Mouse (Mus musculus) bone marrow macrophage, adult 2 months (primary cell): ENCODE data around the gene Lamb1. TPM values are rescaled to one million over a fixed set of nuclear protein-coding genes. Genes with fewer than 3 reads are reported as not detected.

Experiments
- H3K27ac ChIP-seq: 2 replicates; pipeline ENCODE4 v1.5.1; 2012; ENCODE audit warnings: low read depth, low read length; ENCODE audit not compliant: insufficient read depth
- H3K4me1 ChIP-seq: 2 replicates; pipeline ENCODE4 v1.6.1; 2012; ENCODE audit warnings: low read length; ENCODE audit not compliant: control insufficient read depth, insufficient read depth
- H3K4me3 ChIP-seq: 2 replicates; pipeline ENCODE4 v1.5.1; 2012; ENCODE audit warnings: mild to moderate bottlenecking, low read length, moderate library complexity; ENCODE audit not compliant: insufficient read depth
- CTCF ChIP-seq: IDR thresholded peaks from 2 replicates; pipeline ENCODE4 v1.5.1; 2012; ENCODE audit warnings: low read depth, mild to moderate bottlenecking, low read length, moderate library complexity
- POLR2A ChIP-seq: IDR thresholded peaks from 2 replicates; pipeline ENCODE4 v1.6.1; 2012; ENCODE audit warnings: mild to moderate bottlenecking, low read depth, low read length, borderline replicate concordance
- polyA plus RNA-seq: library from polyadenylated mRNA; stranded (reverse); fragments of >200 nt; gene quantifications from 2 replicates; pipeline ENCODE4 v1.2.4, GENCODE M21; 2012; ENCODE audit not compliant: missing spikeins, insufficient read depth, insufficient read length

The Lamb1 gene
- polyA plus RNA-seq, 1 experiment: 1.1 TPM

DNA sequence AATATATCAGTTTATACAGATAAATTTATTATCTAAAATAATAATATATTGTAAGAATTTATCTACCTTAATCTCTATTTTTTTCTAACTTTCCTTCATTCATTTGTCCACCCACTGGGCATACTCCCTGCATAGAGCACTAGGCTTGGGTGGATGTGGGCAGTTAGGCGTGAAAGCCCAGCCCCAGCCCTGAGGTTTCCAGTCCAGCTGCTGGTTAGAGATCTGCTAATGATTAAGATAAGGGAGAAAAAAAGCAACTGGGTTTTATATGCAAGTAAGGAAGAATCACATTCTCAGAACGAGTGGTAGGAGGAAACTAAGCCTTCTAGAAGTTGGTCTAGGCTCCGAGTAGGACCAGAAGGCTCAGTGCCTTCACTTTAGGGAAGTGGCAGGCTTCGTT, 31.1 kb downstream of the Lamb1 start:
- no peak overlapping the region for H3K4me3 ChIP-seq
- no peaks in the 10 kb centered on the region for H3K4me1 ChIP-seq
- H3K27ac ChIP-seq: no peak overlapping the region
- TF ChIP-seq POLR2A: no peak
- no peak for TF ChIP-seq CTCF

GRCm38 (mm10) chr12:31298122-31298521, 33.1 kb downstream of the Lamb1 start:
- Histone ChIP-seq H3K4me3 (no peak overlapping the region), H3K27ac (no peak overlapping the region), H3K4me1 (no peaks in the 10 kb centered on the region)
- TF ChIP-seq CTCF (no peak), POLR2A (no peak)

DNA sequence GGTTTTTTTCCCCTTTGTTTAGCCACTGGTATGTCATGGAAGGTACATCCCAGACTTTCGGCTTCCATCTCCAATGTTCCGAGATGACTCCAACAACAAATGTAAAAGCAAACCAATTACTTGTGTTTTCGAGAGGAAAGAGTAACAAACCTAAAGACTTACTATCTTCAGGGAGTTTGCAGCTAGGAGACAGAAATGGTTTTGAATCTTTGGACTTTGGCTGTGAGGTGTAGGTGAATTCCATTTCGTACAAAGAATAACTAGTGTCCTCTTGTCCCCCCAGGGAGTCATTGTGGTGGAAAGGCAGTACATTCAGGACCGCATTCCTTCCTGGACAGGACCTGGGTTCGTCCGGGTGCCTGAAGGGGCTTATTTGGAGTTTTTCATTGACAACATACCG, 33.5 kb downstream of the Lamb1 start:
- Histone ChIP-seq H3K4me1 (no peaks in the 10 kb centered on the region), H3K4me3 (no peak overlapping the region), H3K27ac (no peak overlapping the region)
- no peak for TF ChIP-seq CTCF
- no peak for TF ChIP-seq POLR2A

DNA sequence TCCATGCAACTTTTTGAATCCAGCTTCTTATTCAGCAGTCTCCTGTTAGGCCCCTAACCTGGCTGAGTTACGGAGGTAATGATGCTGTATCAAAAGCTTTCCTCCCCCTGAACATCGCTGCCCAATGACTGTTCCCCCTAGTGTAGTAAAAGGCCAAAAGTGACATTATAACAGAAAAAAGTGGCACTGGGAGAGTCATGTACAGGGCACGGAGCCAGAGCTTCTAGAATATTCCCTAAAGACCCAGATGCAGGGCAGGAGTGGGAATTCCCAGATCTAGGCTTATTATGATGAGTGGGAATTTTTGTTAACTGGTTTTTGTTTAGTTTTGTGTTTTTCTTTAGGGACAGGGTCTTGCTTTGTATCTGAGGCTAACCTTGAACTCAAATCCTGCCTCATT, 34.1 kb downstream of the Lamb1 start:
- TF ChIP-seq CTCF (no peak), POLR2A (no peak)
- H3K27ac ChIP-seq: no peak overlapping the region
- no peak overlapping the region for H3K4me3 ChIP-seq
- no peaks in the 10 kb centered on the region for H3K4me1 ChIP-seq

GRCm38 (mm10) chr12:31299676-31300197, 34.7 kb downstream of the Lamb1 start:
- H3K27ac ChIP-seq: no peak overlapping the region
- TF ChIP-seq CTCF (no peak), POLR2A (no peak)
- H3K4me1 ChIP-seq: no peaks in the 10 kb centered on the region
- H3K4me3 ChIP-seq: no peak overlapping the region

DNA sequence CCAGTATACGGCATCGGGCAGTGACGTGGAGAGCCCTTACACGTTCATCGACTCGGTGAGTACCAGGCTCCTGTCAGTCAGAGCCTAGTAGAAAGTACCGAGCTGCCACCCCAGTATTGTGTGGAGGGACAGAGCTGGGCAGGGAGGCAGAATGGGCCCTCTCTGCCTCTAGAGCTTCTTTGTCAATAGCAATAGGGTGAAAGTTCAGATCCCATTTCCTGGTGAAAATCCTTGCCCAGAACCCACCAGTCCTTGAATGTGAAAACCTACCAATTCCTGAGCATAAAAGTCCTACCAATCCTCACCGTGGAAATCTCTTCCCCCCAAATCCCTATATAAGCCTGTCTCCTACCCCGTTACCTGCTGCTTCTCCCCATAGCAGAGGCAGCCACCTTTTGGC, 35.2 kb downstream of the Lamb1 start:
- Histone ChIP-seq H3K27ac (no peak overlapping the region), H3K4me1 (no peaks in the 10 kb centered on the region), H3K4me3 (no peak overlapping the region)
- TF ChIP-seq POLR2A (no peak), CTCF (no peak)

DNA sequence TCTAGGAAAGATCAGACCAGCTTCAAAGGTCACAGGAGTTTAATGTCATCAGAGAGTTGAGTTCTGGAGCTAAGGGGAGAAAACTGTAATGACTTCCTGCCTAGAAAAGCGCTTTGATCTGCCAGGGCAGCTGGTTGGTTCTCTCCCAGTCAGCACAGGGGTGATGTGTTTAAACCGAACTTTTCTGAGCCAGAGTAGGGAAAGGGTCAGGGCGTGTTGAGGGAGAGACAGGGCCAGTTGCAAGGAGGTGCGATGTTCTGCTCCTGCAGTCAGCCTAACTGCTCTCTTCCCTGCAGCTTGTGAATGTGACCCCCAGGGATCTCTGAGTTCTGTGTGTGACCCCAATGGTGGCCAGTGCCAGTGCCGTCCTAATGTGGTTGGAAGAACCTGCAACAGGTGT, 37.2 kb downstream of the Lamb1 start:
- no peak overlapping the region for H3K4me3 ChIP-seq
- no peaks in the 10 kb centered on the region for H3K4me1 ChIP-seq
- H3K27ac ChIP-seq: no peak overlapping the region
- no peak for TF ChIP-seq POLR2A
- TF ChIP-seq CTCF: no peak

DNA sequence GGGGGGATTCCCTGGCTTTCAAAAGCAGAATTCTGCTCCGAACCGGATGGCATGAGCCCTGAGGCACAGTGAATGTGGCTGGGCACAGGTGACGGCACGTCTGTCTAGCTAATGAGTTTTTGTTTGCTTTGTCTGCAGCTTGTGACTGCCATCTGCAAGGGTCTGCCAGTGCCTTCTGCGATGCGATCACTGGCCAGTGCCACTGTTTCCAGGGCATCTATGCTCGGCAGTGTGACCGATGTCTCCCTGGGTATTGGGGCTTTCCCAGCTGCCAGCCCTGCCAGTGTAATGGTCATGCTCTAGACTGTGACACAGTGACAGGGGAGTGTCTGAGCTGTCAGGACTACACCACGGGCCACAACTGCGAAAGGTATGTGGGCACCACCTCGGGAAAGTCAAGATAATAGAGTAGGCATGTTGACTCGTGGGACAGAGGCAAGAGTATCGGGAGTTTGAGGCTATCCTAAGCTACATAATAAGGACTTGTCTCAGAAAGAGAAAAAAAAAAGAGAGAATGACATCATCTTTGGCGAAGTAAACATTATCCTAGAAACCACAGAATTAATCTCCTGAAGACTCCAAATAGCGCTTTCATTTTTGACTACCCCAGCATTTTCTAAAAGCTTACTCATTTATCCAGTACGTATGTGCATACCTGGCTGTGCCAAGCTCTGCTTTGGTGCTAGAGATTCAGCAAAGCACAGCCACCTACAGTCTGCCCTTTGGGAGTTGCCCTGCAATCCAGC, 37.9 kb downstream of the Lamb1 start:
- H3K4me1 ChIP-seq: no peaks in the 10 kb centered on the region
- no peak for TF ChIP-seq CTCF
- TF ChIP-seq POLR2A: no peak
- H3K27ac ChIP-seq: no peak overlapping the region
- no peak overlapping the region for H3K4me3 ChIP-seq

DNA sequence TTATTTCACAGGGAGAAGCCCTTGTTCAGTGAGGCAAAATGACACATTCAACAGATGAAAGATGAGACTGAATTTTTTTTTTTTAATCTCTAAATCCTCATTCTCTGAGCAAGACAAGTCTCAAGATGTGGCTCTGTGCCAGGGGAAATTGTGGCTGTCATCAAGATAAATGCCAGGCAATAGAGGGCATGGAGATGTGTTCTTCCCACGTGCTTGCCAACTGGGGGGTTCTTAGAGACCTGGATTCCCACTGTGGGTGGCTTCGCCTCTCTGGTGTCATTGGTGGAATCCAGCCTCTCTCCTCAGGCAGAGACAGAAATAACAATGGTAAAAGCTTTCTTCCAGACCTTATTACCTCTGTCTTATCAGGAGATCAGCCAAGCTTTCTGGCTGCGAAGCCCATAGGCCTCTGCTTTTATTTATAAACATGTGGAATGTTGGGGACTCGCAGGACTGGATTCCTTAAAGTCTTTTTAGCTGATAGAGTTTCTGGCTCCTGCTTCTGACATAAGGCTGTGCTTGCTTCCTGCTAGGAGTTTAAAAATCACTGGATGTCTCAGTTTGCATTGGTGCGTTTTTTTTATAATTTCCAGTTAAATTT, 41.1 kb downstream of the Lamb1 start:
- no peaks in the 10 kb centered on the region for H3K4me1 ChIP-seq
- H3K27ac ChIP-seq: no peak overlapping the region
- TF ChIP-seq POLR2A (no peak), CTCF (no peak)
- H3K4me3 ChIP-seq: no peak overlapping the region

- Histone ChIP-seq H3K4me3 (no peak overlapping the region), H3K27ac (no peak overlapping the region), H3K4me1 (no peaks in the 10 kb centered on the region)
- TF ChIP-seq CTCF: no peak
These were observed 42.0 kb downstream of the Lamb1 start for GRCm38 (mm10) chr12:31307011-31307410.

DNA sequence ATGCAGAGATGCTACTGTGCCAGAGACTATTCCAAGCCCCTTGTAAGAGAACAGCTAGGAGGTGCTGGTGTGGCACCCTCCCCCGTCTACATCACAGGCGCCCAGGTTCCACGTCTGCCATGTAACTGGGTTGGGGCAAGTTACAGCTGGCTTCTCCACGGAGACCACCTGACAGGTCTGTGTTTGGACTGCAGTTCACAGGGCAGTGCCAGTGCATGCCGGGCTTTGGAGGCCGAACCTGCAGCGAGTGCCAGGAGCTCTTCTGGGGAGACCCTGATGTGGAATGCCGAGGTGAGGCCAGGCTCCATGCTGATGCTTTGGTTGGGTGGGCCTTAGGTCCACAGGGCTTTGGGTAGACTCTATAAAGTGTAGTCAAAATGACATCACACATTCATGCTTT, 42.7 kb downstream of the Lamb1 start:
- no peak for TF ChIP-seq CTCF
- TF ChIP-seq POLR2A: no peak
- Histone ChIP-seq H3K27ac (no peak overlapping the region), H3K4me1 (no peaks in the 10 kb centered on the region), H3K4me3 (no peak overlapping the region)

DNA sequence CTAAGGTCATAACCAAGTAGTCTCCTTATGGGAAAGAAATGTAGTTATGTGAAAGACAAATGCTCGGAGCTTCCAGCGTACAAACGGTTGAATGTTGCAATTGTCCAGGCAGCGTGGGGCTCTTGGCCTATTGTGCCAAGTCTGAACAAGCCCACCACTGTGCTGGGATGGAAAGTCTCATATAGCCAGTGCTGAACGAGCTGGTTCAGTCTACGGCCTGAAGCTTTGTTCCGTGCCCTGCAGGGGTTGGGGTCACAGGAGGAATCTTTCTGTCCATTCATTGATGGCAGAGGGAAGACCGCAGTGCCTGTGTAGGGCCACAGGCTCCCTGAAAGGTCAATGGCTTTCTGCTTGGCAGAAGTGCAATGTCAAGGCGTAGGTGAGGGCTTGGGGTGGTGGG, 45.7 kb downstream of the Lamb1 start:
- TF ChIP-seq CTCF: no peak
- no peak for TF ChIP-seq POLR2A
- Histone ChIP-seq H3K4me3 (no peak overlapping the region), H3K4me1 (no peaks in the 10 kb centered on the region), H3K27ac (no peak overlapping the region)
